Comparison of ENCODE assay signal across 9 mouse cellular contexts in the genomic region with DNA sequence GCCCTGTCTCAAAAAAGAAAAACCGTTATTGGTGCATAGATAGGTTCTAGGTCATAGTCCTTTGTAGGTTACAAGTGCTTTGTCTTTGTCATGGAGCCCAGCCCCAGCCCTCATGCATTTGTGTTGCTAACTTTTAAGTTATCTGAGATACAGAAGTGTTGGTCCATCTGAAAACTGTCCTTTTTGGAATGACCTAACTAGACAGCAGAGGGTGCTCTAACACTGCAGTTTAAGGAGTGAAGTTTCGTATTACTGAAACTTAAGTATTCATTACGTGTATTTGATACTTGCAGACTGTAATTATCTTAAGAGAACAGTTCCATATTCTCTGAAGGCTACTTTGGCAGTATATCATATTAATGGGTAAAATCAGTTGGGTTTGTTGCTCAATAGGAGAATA. TPM values are rescaled to one million over a fixed set of nuclear protein-coding genes. Genes with fewer than 3 reads are reported as not detected.
DNase-seq lines count a peak whose midpoint lies in the region; ATAC-seq lines count a peak whose summit lies in the region.
"Had no signal": no experiment of that assay in that cellular context is flagged by ENCODE, and none has a peak within 500 bp of the region (broad histone marks: within the 10 kb centered on the region; RNA-seq: fewer than 3 reads in every experiment).

No protein-coding gene starts in this region.

- no peak overlapping the region for H3K4me2 ChIP-seq in embryonic facial prominence, embryonic 11.5 days (ENCODE audit: low read depth, low read length)
- no peak overlapping the region for H3K4me2 ChIP-seq in neural tube, embryonic 15.5 days

- 56% methylated on average over 3 of the region's 3 CpGs for WGBS in embryonic facial prominence, embryonic 11.5 days
- 62% methylated on average over 3 of the region's 3 CpGs for WGBS in embryonic facial prominence, embryonic 10.5 days
- 57% methylated on average over 3 of the region's 3 CpGs for whole genome bisulfite sequencing in neural tube, embryonic 15.5 days

- H3K9ac ChIP-seq in embryonic facial prominence, embryonic 11.5 days (replicated peaks; ENCODE audit: low read length), result no peak overlapping the region
- H3K9ac ChIP-seq in neural tube, embryonic 15.5 days (replicated peaks), result no peak overlapping the region

- 0 out of 2 replicates have a peak, but pooled peaks cover 4% of the 10 kb centered on the region for H3K36me3 ChIP-seq in embryonic facial prominence, embryonic 11.5 days (replicated peaks; ENCODE audit: control insufficient read depth, insufficient read depth, low read depth, low read length)
- peaks cover 57% of the 10 kb centered on the region for H3K36me3 ChIP-seq in embryonic facial prominence, embryonic 10.5 days (replicated peaks)
- H3K36me3 ChIP-seq in neural tube, embryonic 15.5 days, result peaks cover 23% of the 10 kb centered on the region

- H3K27ac ChIP-seq in embryonic facial prominence, embryonic 11.5 days (replicated peaks; ENCODE audit: low read depth, low read length), result no peak overlapping the region
- H3K27ac ChIP-seq in embryonic facial prominence, embryonic 10.5 days (replicated peaks), result no peak overlapping the region
- no peak overlapping the region for H3K27ac ChIP-seq in neural tube, embryonic 15.5 days (replicated peaks)

- no peaks in the 10 kb centered on the region for H3K4me1 ChIP-seq in embryonic facial prominence, embryonic 11.5 days (ENCODE audit: control insufficient read depth, insufficient read depth, low read length)
- H3K4me1 ChIP-seq in embryonic facial prominence, embryonic 10.5 days, result no peaks in the 10 kb centered on the region
- H3K4me1 ChIP-seq in neural tube, embryonic 15.5 days, result no peaks in the 10 kb centered on the region
- H3K4me1 ChIP-seq: megakaryocyte, embryonic 14.5 days had no signal

- intact Hi-C loops in left cerebral cortex, postnatal 25 days (cut with DNase I), result loop anchor here (1.0 to 2.0 kb wide), 3 partner anchors 163 to 753 kb away; no protein-coding TSS in a partner anchor

- ATAC-seq in embryonic facial prominence, embryonic 11.5 days (replicated peaks; ENCODE audit: insufficient number of reproducible peaks, low FRiP score, low TSS enrichment, low read depth), result no peak
- ATAC-seq in neural tube, embryonic 15.5 days (ENCODE audit: low FRiP score), result peak; percentile 28; the same call in 1 of the 2 replicates

- H3K27me3 ChIP-seq in embryonic facial prominence, embryonic 11.5 days (ENCODE audit: control insufficient read depth, insufficient read depth, low read length), result no peaks in the 10 kb centered on the region
- H3K27me3 ChIP-seq in embryonic facial prominence, embryonic 10.5 days (replicated peaks; ENCODE audit: low read depth, poor library complexity, severe bottlenecking), result no peaks in the 10 kb centered on the region
- no peaks in the 10 kb centered on the region for H3K27me3 ChIP-seq in neural tube, embryonic 15.5 days (replicated peaks)
- H3K27me3 ChIP-seq: megakaryocyte, embryonic 14.5 days had no signal

- DNase-seq in embryonic facial prominence, embryonic 11.5 days (ENCODE audit: low spot score), result peak; percentile 61
- DNase-seq in embryonic facial prominence, embryonic 10.5 days (ENCODE audit: low spot score), result no peak
- peak; percentile 39 to 43 for DNase-seq in left cerebral cortex, postnatal 25 days (ENCODE audit: low spot score in 2 of 2)
- no peak for DNase-seq in left cerebral cortex, adult 8-10 months (ENCODE audit: low spot score in 2 of 2)
- peak; percentile 51 for DNase-seq in MN1 (ENCODE audit: low spot score)
- DNase-seq in heart, postnatal 4 days, result peak; percentile 42
- no peak for DNase-seq in cerebellum, adult 11-12 months

- no peak overlapping the region for H3K4me3 ChIP-seq in embryonic facial prominence, embryonic 11.5 days (ENCODE audit: low read depth, low read length)
- no peak overlapping the region for H3K4me3 ChIP-seq in embryonic facial prominence, embryonic 10.5 days
- H3K4me3 ChIP-seq in neural tube, embryonic 15.5 days (replicated peaks), result no peak overlapping the region
- H3K4me3 ChIP-seq: megakaryocyte, embryonic 14.5 days had no signal

- H3K9me3 ChIP-seq in embryonic facial prominence, embryonic 11.5 days (replicated peaks; ENCODE audit: control insufficient read depth, low read length), result no peaks in the 10 kb centered on the region
- H3K9me3 ChIP-seq in embryonic facial prominence, embryonic 10.5 days, result no peaks in the 10 kb centered on the region
- no peaks in the 10 kb centered on the region for H3K9me3 ChIP-seq in neural tube, embryonic 15.5 days (replicated peaks)
- H3K9me3 ChIP-seq: megakaryocyte, embryonic 14.5 days had no signal

RNA-seq across cellular contexts. Expression of a gene that starts 24.0 kb away (rescaled TPM):
- polyA plus RNA-seq in embryonic facial prominence, embryonic 11.5 days (2014; fragmentation: Nextera tagmentation; extraction: Ambion mirVana), result 58.4 and 65.4 TPM in 2 replicates
- 53.2 and 57.9 TPM in 2 replicates for polyA plus RNA-seq in embryonic facial prominence, embryonic 10.5 days (2016; fragmentation: Nextera tagmentation; extraction: Ambion mirVana)
- 10 to 100 TPM; 23.1 to 23.5 TPM for total RNA-seq in left cerebral cortex, postnatal 25 days (2021)
- 10 to 100 TPM; 18.3 to 21.2 (median 19.2) TPM for total RNA-seq in left cerebral cortex, adult 8-10 months (2022)
- 10 to 100 TPM; 15.6 to 15.7 TPM for total RNA-seq in heart, postnatal 4 days (2021)
- polyA plus RNA-seq in neural tube, embryonic 15.5 days (2015; fragmentation: Nextera tagmentation; extraction: Ambion mirVana), result 46.6 and 47.3 TPM in 2 replicates

Comparison
In these comparisons a context has a peak if more than half of its experiments do, and no peak if none do; other contexts are left out.
1. DNase-seq: peak in embryonic facial prominence, embryonic 11.5 days (single experiment), left cerebral cortex, postnatal 25 days (2 of 2), MN1 (single experiment) and heart, postnatal 4 days (single experiment); none in embryonic facial prominence, embryonic 10.5 days (single experiment), left cerebral cortex, adult 8-10 months (0 of 2) and cerebellum, adult 11-12 months (single experiment).